Mouse (Mus musculus) kidney, adult 2 months (tissue): ENCODE results near the gene Ulk3.
A peak's percentile ranks its signal among the peaks of the same experiment; 100 is the strongest.

Experiments used
- CTCF ChIP-seq: fragments of 200-500 bp; conservative IDR thresholded peaks from 2 replicates; pipeline ENCODE4 v1.5.1; 2011; ENCODE audit warnings: low read depth, mild to moderate bottlenecking, control low read depth, low read length, moderate library complexity, mixed read lengths; ENCODE audit not compliant: insufficient read depth, insufficient read length
- POLR2A ChIP-seq: fragments of 200-500 bp; IDR thresholded peaks from one replicate; pipeline ENCODE4 v1.6.1; 2011; ENCODE audit warnings: low read depth, low read length, control low read depth

DNA sequence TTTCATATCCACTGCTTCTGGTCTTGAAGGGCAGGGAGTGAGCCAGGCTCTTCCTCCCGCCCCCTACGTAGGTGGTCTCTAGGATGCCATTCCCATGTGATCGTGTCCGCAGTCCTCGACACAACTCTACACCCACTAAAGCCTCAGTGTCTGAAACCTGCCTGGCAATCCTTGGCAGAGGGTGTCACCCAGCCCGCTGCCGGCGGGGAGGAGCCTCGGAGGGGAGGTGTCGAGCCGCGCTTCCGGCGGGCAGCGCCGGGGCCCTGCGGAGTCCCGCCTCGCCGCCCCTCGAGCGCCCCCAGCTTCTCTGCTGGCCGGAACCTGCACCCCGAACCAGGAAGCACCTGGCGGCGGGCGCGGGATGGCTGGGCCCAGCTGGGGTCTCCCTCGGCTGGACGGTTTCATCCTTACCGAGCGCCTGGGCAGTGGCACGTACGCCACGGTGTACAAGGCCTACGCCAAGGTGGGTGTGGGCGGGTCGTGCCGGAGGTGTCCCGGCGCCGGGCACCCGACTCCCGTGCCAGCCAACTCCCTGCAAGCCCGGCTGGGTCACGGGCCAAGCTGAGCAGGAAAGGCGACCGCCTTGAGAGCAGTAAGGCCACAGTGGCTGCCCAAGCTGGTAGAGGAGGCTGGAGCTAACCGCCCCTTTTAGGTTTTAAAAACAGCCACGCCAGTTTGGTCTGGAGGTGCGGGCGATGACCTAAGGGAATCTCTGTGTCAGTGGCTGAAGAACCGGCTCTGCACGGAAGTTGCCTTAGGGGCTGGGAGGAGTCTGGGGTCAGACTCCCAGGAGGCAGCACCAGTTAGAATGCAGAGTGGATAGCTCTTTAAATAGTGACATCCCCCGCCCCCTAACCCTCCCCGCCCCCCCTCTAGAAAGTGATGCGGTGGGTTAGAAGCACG is at the start of gene Ulk3:
- TF ChIP-seq POLR2A (peak; percentile 36), CTCF (no peak)
